Mouse (Mus musculus) midbrain, embryonic 10.5 days (tissue): ENCODE data around the gene Kcnh8. TPM values are rescaled to one million over a fixed set of nuclear protein-coding genes. Genes with fewer than 3 reads are reported as not detected.

ENCODE experiments used
- DNase-seq: peaks from one replicate; pipeline ENCODE4 v3.0.0-alpha.2; 2017; ENCODE audit warnings: low spot score
- H3K27ac ChIP-seq: fragments of 300-500 bp; sonication (generic); replicated peaks from 2 replicates; pipeline ENCODE4 v1.5.1; 2016; ENCODE audit warnings: mild to moderate bottlenecking
- H3K27me3 ChIP-seq: fragments of 300-500 bp; sonication (generic); 2 replicates; pipeline ENCODE4 v1.6.1; 2016; ENCODE audit warnings: low read depth, mild to moderate bottlenecking; ENCODE audit not compliant: poor library complexity, severe bottlenecking
- H3K36me3 ChIP-seq: fragments of 300-500 bp; sonication (generic); 2 replicates; pipeline ENCODE4 v1.6.1; 2016; ENCODE audit warnings: mild to moderate bottlenecking, moderate library complexity
- H3K4me1 ChIP-seq: fragments of 300-500 bp; sonication (generic); 2 replicates; pipeline ENCODE4 v1.6.1; 2016
- H3K4me3 ChIP-seq: fragments of 300-500 bp; sonication (generic); 2 replicates; pipeline ENCODE4 v1.5.1; 2016; ENCODE audit warnings: mild to moderate bottlenecking, moderate library complexity
- H3K9me3 ChIP-seq: fragments of 300-500 bp; sonication (generic); replicated peaks from 2 replicates; pipeline ENCODE4 v1.6.1; 2016; ENCODE audit warnings: mild to moderate bottlenecking
- WGBS: fragments of 180-500 bp; shearing (Covaris S2); methylation state at CpG from one replicate; pipeline ENCODE4 v1.1.7; 2016; 5-methylcytosine and 5-hydroxymethylcytosine counted together
- polyA plus RNA-seq: library from polyadenylated mRNA; unstranded; fragments of >200 nt; fragmentation: Nextera tagmentation; extraction: Ambion mirVana; gene quantifications from 2 replicates; pipeline ENCODE4 v1.2.1, GENCODE M21; 2016

Kcnh8 gene
- polyA plus RNA-seq, 1 experiment from 2014 or later, result 0.64 TPM

- DNase-seq, result no peak
- no peak overlapping the region for H3K4me3 ChIP-seq
- no peak overlapping the region for H3K27ac ChIP-seq
- no peaks in the 10 kb centered on the region for H3K9me3 ChIP-seq
- no peaks in the 10 kb centered on the region for H3K36me3 ChIP-seq
- no peaks in the 10 kb centered on the region for H3K4me1 ChIP-seq
- H3K27me3 ChIP-seq, result no peaks in the 10 kb centered on the region
These were observed 89.5 kb downstream of the Kcnh8 start for GRCm38 (mm10) chr17:52691988-52692387.

- no peaks in the 10 kb centered on the region for H3K27me3 ChIP-seq
- no peak overlapping the region for H3K4me3 ChIP-seq
- no peak for DNase-seq
- no peaks in the 10 kb centered on the region for H3K9me3 ChIP-seq
- WGBS, result 84% methylated on average over 3 of the region's 3 CpGs
- H3K27ac ChIP-seq, result no peak overlapping the region
- H3K4me1 ChIP-seq, result no peaks in the 10 kb centered on the region
- H3K36me3 ChIP-seq, result no peaks in the 10 kb centered on the region
These were observed 99.4 kb downstream of the Kcnh8 start for GRCm38 (mm10) chr17:52701944-52702343.

GRCm38 (mm10) chr17:52712319-52712718 lies 109.8 kb downstream of the Kcnh8 start:
- H3K36me3 ChIP-seq, result no peaks in the 10 kb centered on the region
- no peaks in the 10 kb centered on the region for H3K27me3 ChIP-seq
- no peak overlapping the region for H3K27ac ChIP-seq
- H3K4me3 ChIP-seq, result no peak overlapping the region
- 17% methylated on average over 1 of the region's 1 CpGs for WGBS
- H3K9me3 ChIP-seq, result no peaks in the 10 kb centered on the region
- DNase-seq, result no peak
- H3K4me1 ChIP-seq, result peaks cover 3% of the 10 kb centered on the region; the same call in 1 of the 2 replicates

GRCm38 (mm10) chr17:52722214-52722613 lies 119.7 kb downstream of the Kcnh8 start:
- no peak for DNase-seq
- WGBS, result 80% methylated on average over 3 of the region's 3 CpGs
- no peaks in the 10 kb centered on the region for H3K36me3 ChIP-seq

GRCm38 (mm10) chr17:52728806-52729205 lies 126.3 kb downstream of the Kcnh8 start:
- no peaks in the 10 kb centered on the region for H3K36me3 ChIP-seq
- H3K27ac ChIP-seq, result no peak overlapping the region
- no peak for DNase-seq
- whole genome bisulfite sequencing, result 71% methylated on average over 2 of the region's 2 CpGs
- no peaks in the 10 kb centered on the region for H3K27me3 ChIP-seq
- no peaks in the 10 kb centered on the region for H3K4me1 ChIP-seq
- H3K9me3 ChIP-seq, result no peaks in the 10 kb centered on the region
- H3K4me3 ChIP-seq, result no peak overlapping the region

More at GRCm38 (mm10) chr17:52722214-52722613, 119.7 kb downstream of the Kcnh8 start:
- H3K27ac ChIP-seq, result no peak overlapping the region
- no peaks in the 10 kb centered on the region for H3K4me1 ChIP-seq
- H3K9me3 ChIP-seq, result no peaks in the 10 kb centered on the region
- no peak overlapping the region for H3K4me3 ChIP-seq
- no peaks in the 10 kb centered on the region for H3K27me3 ChIP-seq

GRCm38 (mm10) chr17:52738436-52738835 lies 135.9 kb downstream of the Kcnh8 start:
- Histone ChIP-seq H3K4me3 (no peak overlapping the region), H3K4me1 (no peaks in the 10 kb centered on the region), H3K27ac (no peak overlapping the region), H3K9me3 (peaks cover 8% of the 10 kb centered on the region; the same call in 1 of the 2 replicates), H3K27me3 (no peaks in the 10 kb centered on the region), H3K36me3 (no peaks in the 10 kb centered on the region)
- no peak for DNase-seq

GRCm38 (mm10) chr17:52788151-52788550 lies 185.6 kb downstream of the Kcnh8 start:
- Histone ChIP-seq H3K4me1 (no peaks in the 10 kb centered on the region), H3K27me3 (no peaks in the 10 kb centered on the region), H3K4me3 (no peak overlapping the region), H3K27ac (no peak overlapping the region), H3K9me3 (no peaks in the 10 kb centered on the region), H3K36me3 (no peaks in the 10 kb centered on the region)
- DNase-seq, result no peak
- 66% methylated on average over 3 of the region's 3 CpGs for WGBS

GRCm38 (mm10) chr17:52804463-52804862 lies 202.0 kb downstream of the Kcnh8 start:
- WGBS, result 63% methylated on average over 6 of the region's 6 CpGs
- Histone ChIP-seq H3K36me3 (no peaks in the 10 kb centered on the region), H3K27ac (no peak overlapping the region), H3K4me1 (no peaks in the 10 kb centered on the region), H3K9me3 (no peaks in the 10 kb centered on the region), H3K4me3 (no peak overlapping the region), H3K27me3 (no peaks in the 10 kb centered on the region)
- no peak for DNase-seq

GRCm38 (mm10) chr17:52810773-52811172 lies 208.3 kb downstream of the Kcnh8 start:
- H3K4me1 ChIP-seq, result no peaks in the 10 kb centered on the region
- no peak overlapping the region for H3K27ac ChIP-seq
- H3K27me3 ChIP-seq, result no peaks in the 10 kb centered on the region
- no peak for DNase-seq
- H3K4me3 ChIP-seq, result no peak overlapping the region
- H3K36me3 ChIP-seq, result no peaks in the 10 kb centered on the region
- 88% methylated on average over 1 of the region's 1 CpGs for WGBS
- H3K9me3 ChIP-seq, result no peaks in the 10 kb centered on the region

GRCm38 (mm10) chr17:52819007-52819406 lies 216.5 kb downstream of the Kcnh8 start:
- Histone ChIP-seq H3K27ac (no peak overlapping the region), H3K9me3 (no peaks in the 10 kb centered on the region), H3K4me3 (no peak overlapping the region), H3K36me3 (no peaks in the 10 kb centered on the region), H3K27me3 (no peaks in the 10 kb centered on the region), H3K4me1 (no peaks in the 10 kb centered on the region)
- no peak for DNase-seq
- 82% methylated on average over 1 of the region's 1 CpGs for WGBS

- DNase-seq, result no peak
- Histone ChIP-seq H3K4me1 (no peaks in the 10 kb centered on the region), H3K36me3 (no peaks in the 10 kb centered on the region), H3K9me3 (no peaks in the 10 kb centered on the region), H3K4me3 (no peak overlapping the region), H3K27me3 (no peaks in the 10 kb centered on the region), H3K27ac (no peak overlapping the region)
- 98% methylated on average over 4 of the region's 4 CpGs for WGBS
These were observed 227.2 kb downstream of the Kcnh8 start for GRCm38 (mm10) chr17:52829678-52830077.

- no peak for DNase-seq
- 85% methylated on average over 3 of the region's 3 CpGs for WGBS
These were observed 270.7 kb downstream of the Kcnh8 start for GRCm38 (mm10) chr17:52873195-52873594.

GRCm38 (mm10) chr17:52878964-52879363 lies 276.5 kb downstream of the Kcnh8 start:
- no peaks in the 10 kb centered on the region for H3K27me3 ChIP-seq
- no peak for DNase-seq
- H3K27ac ChIP-seq, result no peak overlapping the region
- no peaks in the 10 kb centered on the region for H3K9me3 ChIP-seq
- H3K36me3 ChIP-seq, result no peaks in the 10 kb centered on the region
- H3K4me1 ChIP-seq, result no peaks in the 10 kb centered on the region
- H3K4me3 ChIP-seq, result no peak overlapping the region
- WGBS, result 50% methylated on average over 1 of the region's 1 CpGs

More at GRCm38 (mm10) chr17:52873195-52873594, 270.7 kb downstream of the Kcnh8 start:
- Histone ChIP-seq H3K4me1 (no peaks in the 10 kb centered on the region), H3K27me3 (no peaks in the 10 kb centered on the region), H3K9me3 (no peaks in the 10 kb centered on the region), H3K27ac (no peak overlapping the region), H3K4me3 (no peak overlapping the region), H3K36me3 (no peaks in the 10 kb centered on the region)

GRCm38 (mm10) chr17:52880051-52880450 lies 277.5 kb downstream of the Kcnh8 start:
- no peak overlapping the region for H3K27ac ChIP-seq
- no peak for DNase-seq
- no peaks in the 10 kb centered on the region for H3K27me3 ChIP-seq
- H3K4me3 ChIP-seq, result no peak overlapping the region
- H3K36me3 ChIP-seq, result no peaks in the 10 kb centered on the region
- no peaks in the 10 kb centered on the region for H3K9me3 ChIP-seq
- H3K4me1 ChIP-seq, result no peaks in the 10 kb centered on the region
- WGBS, result 89% methylated on average over 2 of the region's 2 CpGs
